Mouse (Mus musculus) cerebellum, adult 2 months (tissue): Measurements from ENCODE around the gene Ssbp3.

Experiments
- CTCF ChIP-seq: fragments of 200-500 bp; IDR thresholded peaks from 2 replicates; pipeline ENCODE4 v1.5.1; 2011; ENCODE audit warnings: low read depth, mild to moderate bottlenecking, control low read depth, low read length, moderate library complexity, borderline replicate concordance; ENCODE audit not compliant: insufficient read depth
- POLR2A ChIP-seq: fragments of 200-500 bp; IDR thresholded peaks from 2 replicates; pipeline ENCODE4 v1.6.1; 2011; ENCODE audit warnings: low read length, control low read depth, borderline replicate concordance; ENCODE audit not compliant: insufficient read depth

DNA sequence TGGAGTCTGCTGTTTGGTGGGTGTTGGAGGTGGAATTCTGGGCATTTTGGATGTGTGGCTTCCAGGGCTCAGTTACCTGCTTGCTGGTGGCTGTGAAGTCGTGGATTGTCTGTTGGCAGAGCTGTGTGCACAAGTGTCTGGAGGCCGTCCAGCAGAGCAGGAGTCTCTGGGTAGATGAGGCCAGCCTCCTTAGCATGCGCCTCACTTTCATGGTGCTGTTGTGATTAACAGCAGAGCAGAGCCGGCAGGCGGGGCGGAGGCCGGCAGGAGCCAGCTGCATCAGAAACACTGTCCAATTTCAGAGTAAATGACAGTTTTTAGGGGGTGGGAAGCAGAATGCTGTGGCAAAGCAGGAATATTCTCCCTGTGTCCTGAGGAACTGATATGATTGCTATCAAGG is 108.5 kb downstream of the Ssbp3 start:
- no peak for TF ChIP-seq POLR2A
- TF ChIP-seq CTCF, result no peak
